Mouse (Mus musculus) liver, adult 2 months (tissue): ENCODE measurements around the gene Tbr1. TPM values are rescaled to one million over a fixed set of nuclear protein-coding genes. Genes with fewer than 3 reads are reported as not detected.

Experiments
- DNase-seq: peaks from one replicate; pipeline ENCODE4 v3.0.0-alpha.2; 2011; ENCODE audit warnings: low read depth, low spot score; ENCODE audit errors: extremely low read depth
- H3K27ac ChIP-seq: fragments of 200-500 bp; replicated peaks from 2 replicates; pipeline ENCODE4 v1.5.1; 2012; ENCODE audit warnings: low read depth, mild to moderate bottlenecking, control low read depth, inconsistent platforms, low read length; ENCODE audit not compliant: insufficient read depth
- H3K27me3 ChIP-seq: fragments of 200-500 bp; 2 replicates; pipeline ENCODE4 v1.6.1; 2012; ENCODE audit warnings: mild to moderate bottlenecking, moderate library complexity, low read length, inconsistent platforms; ENCODE audit not compliant: control insufficient read depth, insufficient read depth
- H3K36me3 ChIP-seq: fragments of 200-500 bp; 2 replicates; pipeline ENCODE4 v1.6.1; 2012; ENCODE audit warnings: low read length, inconsistent platforms; ENCODE audit not compliant: control insufficient read depth, insufficient read depth
- H3K4me1 ChIP-seq: fragments of 200-500 bp; 2 replicates; pipeline ENCODE4 v1.6.1; 2011; ENCODE audit warnings: low read length; ENCODE audit not compliant: control insufficient read depth, insufficient read depth
- H3K4me3 ChIP-seq: fragments of 200-500 bp; 2 replicates; pipeline ENCODE4 v1.5.1; 2011; ENCODE audit warnings: low read depth, mild to moderate bottlenecking, control low read depth, low read length, moderate library complexity; ENCODE audit not compliant: insufficient read depth
- H3K79me2 ChIP-seq: fragments of 200-500 bp; 2 replicates; pipeline ENCODE4 v1.6.1; 2012; ENCODE audit warnings: inconsistent platforms, mild to moderate bottlenecking, low read length, moderate library complexity; ENCODE audit not compliant: control insufficient read depth, insufficient read depth
- H3K9ac ChIP-seq: fragments of 200-500 bp; 2 replicates; pipeline ENCODE4 v1.6.1; 2012; ENCODE audit warnings: low read depth, mild to moderate bottlenecking, control low read depth, inconsistent platforms, low read length
- CTCF ChIP-seq: fragments of 200-500 bp; IDR thresholded peaks from 2 replicates; pipeline ENCODE4 v1.5.1; 2011; ENCODE audit warnings: low read depth, low read length, control low read depth
- POLR2A ChIP-seq: fragments of 200-500 bp; IDR thresholded peaks from 2 replicates; pipeline ENCODE4 v1.6.1; 2011; ENCODE audit warnings: low read length, control low read depth; ENCODE audit not compliant: insufficient read depth; ENCODE audit errors: extremely low read depth
- WGBS: fragments of 180-500 bp; shearing (Covaris S2); methylation state at CpG from one replicate; pipeline ENCODE4 v1.1.7; 2018; 5-methylcytosine and 5-hydroxymethylcytosine counted together
- polyA plus RNA-seq: library from polyadenylated mRNA; depleted of rRNA; stranded (reverse); fragments of >200 nt; gene quantifications from 2 replicates; pipeline ENCODE4 v1.2.3, GENCODE M21; 2012
- total RNA-seq: library from RNA; depleted of rRNA; stranded (reverse); fragments of >200 nt; gene quantifications from 2 replicates; pipeline ENCODE4 v1.2.3, GENCODE M21; 2014

The Tbr1 gene
- total and polyA plus RNA-seq, 2 experiments = not detected

GRCm38 (mm10) chr2:61804841-61805540 is 2.3 kb downstream of the Tbr1 start:
- no peak overlapping the region for H3K4me3 ChIP-seq
- no peaks in the 10 kb centered on the region; the same call in 1 of the 2 replicates for H3K36me3 ChIP-seq
- no peak for DNase-seq
- H3K79me2 ChIP-seq = no peaks in the 10 kb centered on the region
- peaks cover 8% of the 10 kb centered on the region for H3K4me1 ChIP-seq
- no peak for TF ChIP-seq CTCF
- TF ChIP-seq POLR2A = no peak
- no peak overlapping the region for H3K27ac ChIP-seq
- no peak overlapping the region for H3K9ac ChIP-seq
- WGBS = 6% methylated on average over 39 of the region's 39 CpGs
- peaks cover 32% of the 10 kb centered on the region for H3K27me3 ChIP-seq

- Histone ChIP-seq H3K9ac (no peak overlapping the region), H3K27ac (no peak overlapping the region), H3K4me1 (peaks cover 8% of the 10 kb centered on the region), H3K36me3 (no peaks in the 10 kb centered on the region), H3K4me3 (no peak overlapping the region), H3K27me3 (peaks cover 34% of the 10 kb centered on the region), H3K79me2 (no peaks in the 10 kb centered on the region)
- TF ChIP-seq POLR2A (no peak), CTCF (no peak)
- 3% methylated on average over 39 of the region's 39 CpGs for WGBS
- no peak for DNase-seq
Measured at GRCm38 (mm10) chr2:61805541-61806345, 3.0 kb downstream of the Tbr1 start.

- H3K4me1 ChIP-seq = peaks cover 8% of the 10 kb centered on the region
- no peaks in the 10 kb centered on the region for H3K79me2 ChIP-seq
- no peak for TF ChIP-seq POLR2A
- WGBS = 9% methylated on average over 3 of the region's 3 CpGs
- no peak overlapping the region for H3K4me3 ChIP-seq
- no peak overlapping the region for H3K27ac ChIP-seq
- no peak for DNase-seq
- peaks cover 39% of the 10 kb centered on the region for H3K27me3 ChIP-seq
- H3K36me3 ChIP-seq = no peaks in the 10 kb centered on the region
- H3K9ac ChIP-seq = no peak overlapping the region
Measured at GRCm38 (mm10) chr2:61806346-61806825, 3.7 kb downstream of the Tbr1 start.

- Histone ChIP-seq H3K79me2 (no peaks in the 10 kb centered on the region), H3K27me3 (peaks cover 46% of the 10 kb centered on the region), H3K9ac (no peak overlapping the region), H3K4me3 (no peak overlapping the region), H3K27ac (no peak overlapping the region), H3K4me1 (peaks cover 8% of the 10 kb centered on the region), H3K36me3 (no peaks in the 10 kb centered on the region)
- DNase-seq = no peak
- TF ChIP-seq CTCF (no peak), POLR2A (no peak)
- 4% methylated on average over 22 of the region's 22 CpGs for WGBS
Measured at GRCm38 (mm10) chr2:61807151-61807550, 4.4 kb downstream of the Tbr1 start.

GRCm38 (mm10) chr2:61807781-61808180 is 5.1 kb downstream of the Tbr1 start:
- Histone ChIP-seq H3K9ac (no peak overlapping the region), H3K27ac (no peak overlapping the region), H3K36me3 (no peaks in the 10 kb centered on the region), H3K79me2 (no peaks in the 10 kb centered on the region), H3K4me3 (no peak overlapping the region), H3K4me1 (peaks cover 8% of the 10 kb centered on the region), H3K27me3 (peaks cover 53% of the 10 kb centered on the region)
- WGBS = 28% methylated on average over 2 of the region's 2 CpGs
- DNase-seq = no peak
- TF ChIP-seq CTCF = no peak

- DNase-seq = no peak
- H3K27ac ChIP-seq = no peak overlapping the region
- TF ChIP-seq CTCF (no peak), POLR2A (no peak)
- H3K79me2 ChIP-seq = no peaks in the 10 kb centered on the region
- H3K27me3 ChIP-seq = peaks cover 47% of the 10 kb centered on the region
- no peak overlapping the region for H3K9ac ChIP-seq
- peaks cover 3% of the 10 kb centered on the region for H3K4me1 ChIP-seq
- H3K36me3 ChIP-seq = no peaks in the 10 kb centered on the region
- no peak overlapping the region for H3K4me3 ChIP-seq
- 6% methylated on average over 6 of the region's 6 CpGs for WGBS
Measured at GRCm38 (mm10) chr2:61808776-61809175, 6.0 kb downstream of the Tbr1 start.
